Mouse (Mus musculus): ENCODE measurements around the gene Ptprf. TPM values are rescaled to one million over a fixed set of nuclear protein-coding genes. Genes with fewer than 3 reads are reported as not detected.

Gene Ptprf
- polyA plus RNA-seq, 1 experiment from 2014 or later = 82.7 TPM

- Histone ChIP-seq H3K4me3 (no peak overlapping the region), H3K9ac (no peak overlapping the region), H3K9me3 (no peaks in the 10 kb centered on the region), H3K27me3 (no peaks in the 10 kb centered on the region), H3K27ac (0 out of 2 replicates have a peak overlapping the region, but pooled peaks have one; percentile 33), H3K4me2 (no peak overlapping the region), H3K36me3 (peaks cover 27% of the 10 kb centered on the region), H3K4me1 (peaks cover 58% of the 10 kb centered on the region)
- whole genome bisulfite sequencing = 68% methylated on average over 13 of the region's 13 CpGs
- no peak for ATAC-seq (ENCODE audit: insufficient number of reproducible peaks, low FRiP score, low TSS enrichment, low read depth)
Measured at GRCm38 (mm10) chr4:118281444-118282181, 9.6 kb downstream of the Ptprf start.

GRCm38 (mm10) chr4:118280506-118280905 is 10.7 kb downstream of the Ptprf start:
- 69% methylated on average over 7 of the region's 7 CpGs for WGBS
- H3K36me3 ChIP-seq = peaks cover 36% of the 10 kb centered on the region
- ATAC-seq (ENCODE audit: insufficient number of reproducible peaks, low FRiP score, low TSS enrichment, low read depth) = no peak
- H3K4me2 ChIP-seq = no peak overlapping the region
- H3K27ac ChIP-seq = peak overlapping the region; percentile 18; the same call in 1 of the 2 replicates
- no peaks in the 10 kb centered on the region for H3K27me3 ChIP-seq
- H3K9me3 ChIP-seq = no peaks in the 10 kb centered on the region
- H3K9ac ChIP-seq = no peak overlapping the region
- peaks cover 61% of the 10 kb centered on the region for H3K4me1 ChIP-seq
- no peak overlapping the region for H3K4me3 ChIP-seq

- Histone ChIP-seq H3K4me2 (no peak overlapping the region), H3K9ac (no peak overlapping the region), H3K27ac (peak overlapping the region; percentile 54; the same call in 1 of the 2 replicates), H3K27me3 (no peaks in the 10 kb centered on the region), H3K36me3 (peaks cover 56% of the 10 kb centered on the region), H3K4me1 (peaks cover 69% of the 10 kb centered on the region), H3K4me3 (no peak overlapping the region), H3K9me3 (no peaks in the 10 kb centered on the region)
- WGBS = 31% methylated on average over 9 of the region's 9 CpGs
- peak; percentile 16 for ATAC-seq (ENCODE audit: insufficient number of reproducible peaks, low FRiP score, low TSS enrichment, low read depth)
Measured at GRCm38 (mm10) chr4:118276520-118277232, 14.5 kb downstream of the Ptprf start.

- H3K36me3 ChIP-seq = peaks cover 58% of the 10 kb centered on the region
- ATAC-seq (ENCODE audit: insufficient number of reproducible peaks, low FRiP score, low TSS enrichment, low read depth) = no peak
Measured at GRCm38 (mm10) chr4:118275601-118276519, 15.3 kb downstream of the Ptprf start.

GRCm38 (mm10) chr4:118274521-118274920 is 16.7 kb downstream of the Ptprf start:
- peak overlapping the region; percentile 51; the same call in 1 of the 2 replicates for H3K27ac ChIP-seq

More at GRCm38 (mm10) chr4:118275601-118276519, 15.3 kb downstream of the Ptprf start:
- no peaks in the 10 kb centered on the region for H3K9me3 ChIP-seq
- no peak overlapping the region for H3K9ac ChIP-seq
- peak overlapping the region; percentile 27; the same call in 1 of the 2 replicates for H3K27ac ChIP-seq
- no peak overlapping the region for H3K4me3 ChIP-seq
- no peaks in the 10 kb centered on the region for H3K27me3 ChIP-seq
- 73% methylated on average over 6 of the region's 6 CpGs for WGBS
- H3K4me1 ChIP-seq = peaks cover 64% of the 10 kb centered on the region
- no peak overlapping the region for H3K4me2 ChIP-seq

GRCm38 (mm10) chr4:118273998-118274397 is 17.2 kb downstream of the Ptprf start:
- no peak for ATAC-seq (ENCODE audit: insufficient number of reproducible peaks, low FRiP score, low TSS enrichment, low read depth)
- no peak overlapping the region for H3K4me2 ChIP-seq
- no peak overlapping the region for H3K9ac ChIP-seq
- peak overlapping the region; percentile 4; the same call in 1 of the 2 replicates for H3K27ac ChIP-seq
- H3K9me3 ChIP-seq = no peaks in the 10 kb centered on the region
- no peaks in the 10 kb centered on the region for H3K27me3 ChIP-seq
- H3K4me1 ChIP-seq = peaks cover 70% of the 10 kb centered on the region
- H3K36me3 ChIP-seq = peaks cover 67% of the 10 kb centered on the region
- no peak overlapping the region for H3K4me3 ChIP-seq
- 78% methylated on average over 8 of the region's 8 CpGs for WGBS

More at GRCm38 (mm10) chr4:118274521-118274920, 16.7 kb downstream of the Ptprf start:
- Histone ChIP-seq H3K9ac (no peak overlapping the region), H3K27me3 (no peaks in the 10 kb centered on the region), H3K4me2 (no peak overlapping the region), H3K36me3 (peaks cover 62% of the 10 kb centered on the region), H3K4me3 (no peak overlapping the region), H3K4me1 (peaks cover 64% of the 10 kb centered on the region), H3K9me3 (no peaks in the 10 kb centered on the region)
- ATAC-seq (ENCODE audit: insufficient number of reproducible peaks, low FRiP score, low TSS enrichment, low read depth) = no peak
- 40% methylated on average over 7 of the region's 7 CpGs for WGBS

- WGBS = 43% methylated on average over 5 of the region's 5 CpGs
- no peak for ATAC-seq (ENCODE audit: insufficient number of reproducible peaks, low FRiP score, low TSS enrichment, low read depth)
Measured at GRCm38 (mm10) chr4:118273545-118273944, 17.7 kb downstream of the Ptprf start.

GRCm38 (mm10) chr4:118272871-118273270 is 18.3 kb downstream of the Ptprf start:
- Histone ChIP-seq H3K27me3 (no peaks in the 10 kb centered on the region), H3K9me3 (no peaks in the 10 kb centered on the region), H3K4me3 (no peak overlapping the region), H3K4me1 (peaks cover 67% of the 10 kb centered on the region), H3K36me3 (peaks cover 74% of the 10 kb centered on the region), H3K4me2 (no peak overlapping the region), H3K9ac (no peak overlapping the region), H3K27ac (peak overlapping the region; percentile 74)
- ATAC-seq (ENCODE audit: insufficient number of reproducible peaks, low FRiP score, low TSS enrichment, low read depth) = no peak
- WGBS = 84% methylated on average over 3 of the region's 3 CpGs

More at GRCm38 (mm10) chr4:118273545-118273944, 17.7 kb downstream of the Ptprf start:
- Histone ChIP-seq H3K4me3 (no peak overlapping the region), H3K9ac (no peak overlapping the region), H3K4me2 (no peak overlapping the region), H3K36me3 (peaks cover 71% of the 10 kb centered on the region), H3K27ac (peak overlapping the region; percentile 74; the same call in 1 of the 2 replicates), H3K9me3 (no peaks in the 10 kb centered on the region), H3K27me3 (no peaks in the 10 kb centered on the region), H3K4me1 (peaks cover 71% of the 10 kb centered on the region)

- 57% methylated on average over 5 of the region's 5 CpGs for WGBS
- Histone ChIP-seq H3K9ac (no peak overlapping the region), H3K27me3 (no peaks in the 10 kb centered on the region), H3K9me3 (no peaks in the 10 kb centered on the region), H3K4me2 (peak overlapping the region; percentile 5; the same call in 1 of the 2 replicates), H3K4me3 (no peak overlapping the region), H3K4me1 (peaks cover 61% of the 10 kb centered on the region), H3K36me3 (peaks cover 75% of the 10 kb centered on the region), H3K27ac (peak overlapping the region; percentile 77)
- ATAC-seq (ENCODE audit: insufficient number of reproducible peaks, low FRiP score, low TSS enrichment, low read depth) = peak; percentile 41; the same call in 1 of the 2 replicates
Measured at GRCm38 (mm10) chr4:118272258-118272657, 18.9 kb downstream of the Ptprf start.

- no peak overlapping the region for H3K9ac ChIP-seq
- no peak overlapping the region for H3K4me3 ChIP-seq
- H3K27ac ChIP-seq = peak overlapping the region; percentile 77
- 73% methylated on average over 9 of the region's 9 CpGs for WGBS
- no peaks in the 10 kb centered on the region for H3K9me3 ChIP-seq
- no peaks in the 10 kb centered on the region for H3K27me3 ChIP-seq
- H3K4me1 ChIP-seq = peaks cover 54% of the 10 kb centered on the region
- no peak for ATAC-seq (ENCODE audit: insufficient number of reproducible peaks, low FRiP score, low TSS enrichment, low read depth)
- H3K4me2 ChIP-seq = peak overlapping the region; percentile 5; the same call in 1 of the 2 replicates
- H3K36me3 ChIP-seq = peaks cover 74% of the 10 kb centered on the region
Measured at GRCm38 (mm10) chr4:118271556-118272074, 19.6 kb downstream of the Ptprf start.

- no peak overlapping the region for H3K4me3 ChIP-seq
- 93% methylated on average over 3 of the region's 3 CpGs for WGBS
- H3K4me1 ChIP-seq = peaks cover 54% of the 10 kb centered on the region
- ATAC-seq (ENCODE audit: insufficient number of reproducible peaks, low FRiP score, low TSS enrichment, low read depth) = no peak
- peaks cover 69% of the 10 kb centered on the region for H3K36me3 ChIP-seq
- H3K9ac ChIP-seq = no peak overlapping the region
- H3K4me2 ChIP-seq = no peak overlapping the region
- no peaks in the 10 kb centered on the region for H3K9me3 ChIP-seq
- H3K27ac ChIP-seq = peak overlapping the region; percentile 72
- H3K27me3 ChIP-seq = no peaks in the 10 kb centered on the region
Measured at GRCm38 (mm10) chr4:118270706-118271105, 20.5 kb downstream of the Ptprf start.

Data from limb, embryonic 15.5 days (tissue).